In genomic region chr12:92646634-92647033, GRCm38 (mm10) we compare ENCODE assay signal across 28 mouse cellular contexts.
"Had no signal": no experiment of that assay in that cellular context is flagged by ENCODE, and none has a peak within 500 bp of the region (broad histone marks: within the 10 kb centered on the region; RNA-seq: fewer than 3 reads in every experiment).

No protein-coding gene starts in this region.

- H3K4me1 ChIP-seq: heart, embryonic 10.5 days; heart, embryonic 12.5 days; hindbrain, embryonic 10.5 days; hindbrain, embryonic 12.5 days; intestine, embryonic 15.5 days; kidney, embryonic 15.5 days; limb, embryonic 10.5 days; limb, embryonic 12.5 days; liver, embryonic 13.5 days; liver, embryonic 15.5 days had no signal

- H3K9ac ChIP-seq: heart, embryonic 12.5 days; hindbrain, embryonic 12.5 days; hindbrain, embryonic 14.5 days; intestine, embryonic 15.5 days; kidney, embryonic 15.5 days; limb, embryonic 12.5 days; liver, embryonic 13.5 days; liver, embryonic 15.5 days had no signal

- H3K27ac ChIP-seq: gastrocnemius, adult 2 months; heart, embryonic 10.5 days; hindbrain, embryonic 10.5 days; hindbrain, embryonic 12.5 days; hindbrain, embryonic 14.5 days; intestine, embryonic 15.5 days; kidney, embryonic 15.5 days; kidney, postnatal 0 days; layer of hippocampus, adult 2 months; left cerebral cortex, adult 2 months; limb, embryonic 10.5 days; limb, embryonic 12.5 days; liver, embryonic 13.5 days; liver, embryonic 15.5 days had no signal

- DNase-seq: gastrocnemius, adult 2 months; gastrocnemius, postnatal 10 days; gastrocnemius, postnatal 25 days; heart, adult 18-20 months; heart, postnatal 10 days; heart, postnatal 4 days; kidney, adult 11 months; kidney, adult 2 months; kidney, adult 9 months; kidney, postnatal 25 days; kidney, postnatal 4 days; liver; liver, embryonic 13.5 days had no signal

- ATAC-seq: hindbrain, embryonic 16.5 days; intestine, embryonic 15.5 days had no signal

- H3K4me3 ChIP-seq: gastrocnemius, adult 2 months; heart, embryonic 10.5 days; heart, embryonic 12.5 days; hindbrain, embryonic 10.5 days; hindbrain, embryonic 12.5 days; intestine, embryonic 15.5 days; kidney, embryonic 15.5 days; layer of hippocampus, adult 2 months; left cerebral cortex, adult 2 months; limb, embryonic 10.5 days; limb, embryonic 12.5 days; liver, embryonic 13.5 days; liver, embryonic 15.5 days had no signal

- H3K9me3 ChIP-seq: heart, embryonic 10.5 days; heart, embryonic 12.5 days; hindbrain, embryonic 10.5 days; hindbrain, embryonic 12.5 days; intestine, embryonic 15.5 days; kidney, embryonic 15.5 days; limb, embryonic 10.5 days; limb, embryonic 12.5 days; liver, embryonic 13.5 days; liver, embryonic 15.5 days had no signal

- H3K4me2 ChIP-seq: heart, embryonic 12.5 days; hindbrain, embryonic 12.5 days; hindbrain, embryonic 14.5 days; intestine, embryonic 15.5 days; kidney, embryonic 15.5 days; limb, embryonic 12.5 days; liver, embryonic 11.5 days; liver, embryonic 13.5 days; liver, embryonic 15.5 days had no signal

- H3K36me3 ChIP-seq: heart, embryonic 10.5 days; heart, embryonic 12.5 days; hindbrain, embryonic 10.5 days; hindbrain, embryonic 12.5 days; intestine, embryonic 15.5 days; kidney, embryonic 15.5 days; limb, embryonic 10.5 days; limb, embryonic 12.5 days; liver, embryonic 13.5 days; liver, embryonic 15.5 days had no signal

- H3K27me3 ChIP-seq: heart, embryonic 12.5 days; hindbrain, embryonic 12.5 days; intestine, embryonic 15.5 days; kidney, embryonic 15.5 days; limb, embryonic 12.5 days; liver, embryonic 13.5 days; liver, embryonic 15.5 days had no signal
